Comparison of ENCODE assay signal across 9 mouse cellular contexts in genomic region chr13:73268702-73269101, GRCm38 (mm10). TPM values are rescaled to one million over a fixed set of nuclear protein-coding genes. Genes with fewer than 3 reads are reported as not detected.
DNase-seq lines count a peak whose midpoint lies in the region; ATAC-seq lines count a peak whose summit lies in the region.
"Had no signal": no experiment of that assay in that cellular context is flagged by ENCODE, and none has a peak within 500 bp of the region (broad histone marks: within the 10 kb centered on the region; RNA-seq: fewer than 3 reads in every experiment).

No protein-coding gene starts in this region.

- ATAC-seq in kidney, embryonic 16.5 days (ENCODE audit: low FRiP score, low TSS enrichment): peak; percentile 20; the same call in 1 of the 2 replicates
- peak; percentile 78 for ATAC-seq in embryonic facial prominence, embryonic 14.5 days (ENCODE audit: low read depth)
- ATAC-seq in megakaryocyte progenitor cell, adult 5-6 weeks (replicated peaks; ENCODE audit: poor library complexity): peak; percentile 47

- H3K4me2 ChIP-seq in kidney, embryonic 16.5 days (replicated peaks; ENCODE audit: low read depth, low read length): no peak overlapping the region
- H3K4me2 ChIP-seq in embryonic facial prominence, embryonic 14.5 days (ENCODE audit: low read depth, low read length): peak overlapping the region; percentile 24; the same call in 1 of the 2 replicates

- H3K27me3 ChIP-seq in kidney, embryonic 16.5 days (ENCODE audit: insufficient read depth, low read length): peaks cover 98% of the 10 kb centered on the region
- peaks cover 99% of the 10 kb centered on the region for H3K27me3 ChIP-seq in embryonic facial prominence, embryonic 14.5 days (replicated peaks; ENCODE audit: control insufficient read depth, insufficient read depth, low read length)

- WGBS in kidney, embryonic 16.5 days: 1% methylated on average over 20 of the region's 20 CpGs
- WGBS in embryonic facial prominence, embryonic 14.5 days: 0% methylated on average over 17 of the region's 20 CpGs

- DNase-seq in kidney, adult 18-20 months: no peak
- peak; percentile 85 for DNase-seq in R1 (ENCODE audit: low read depth, low spot score)
- DNase-seq in embryonic facial prominence, embryonic 14.5 days (ENCODE audit: low spot score): peak; percentile 65
- no peak for DNase-seq in cerebellum, postnatal 36 days
- DNase-seq in T-cell, adult 2 months (ENCODE audit: low spot score): no peak
- no peak for DNase-seq in left cerebral cortex, adult 8-10 months (ENCODE audit: low spot score in 2 of 2)

- H3K27ac ChIP-seq in kidney, embryonic 16.5 days (ENCODE audit: low read length): no peak overlapping the region
- H3K27ac ChIP-seq in embryonic facial prominence, embryonic 14.5 days (replicated peaks; ENCODE audit: low read depth, low read length): no peak overlapping the region

- H3K36me3 ChIP-seq in kidney, embryonic 16.5 days (ENCODE audit: insufficient read depth, low read length): no peaks in the 10 kb centered on the region
- H3K36me3 ChIP-seq in embryonic facial prominence, embryonic 14.5 days (ENCODE audit: control insufficient read depth, insufficient read depth, low read length): no peaks in the 10 kb centered on the region

- H3K4me3 ChIP-seq in kidney, embryonic 16.5 days (ENCODE audit: low read length): no peak overlapping the region
- H3K4me3 ChIP-seq in embryonic facial prominence, embryonic 14.5 days (ENCODE audit: low read depth, low read length): no peak overlapping the region

- peaks cover 33% of the 10 kb centered on the region for H3K4me1 ChIP-seq in kidney, embryonic 16.5 days (ENCODE audit: insufficient read depth, low read length)
- H3K4me1 ChIP-seq in embryonic facial prominence, embryonic 14.5 days (ENCODE audit: control insufficient read depth, insufficient read depth, low read length): peaks cover 5% of the 10 kb centered on the region; the same call in 1 of the 2 replicates

- H3K9ac ChIP-seq in kidney, embryonic 16.5 days (replicated peaks; ENCODE audit: low read length): no peak overlapping the region
- no peak overlapping the region for H3K9ac ChIP-seq in embryonic facial prominence, embryonic 14.5 days (ENCODE audit: low read depth, low read length)

- no peaks in the 10 kb centered on the region for H3K9me3 ChIP-seq in kidney, embryonic 16.5 days (ENCODE audit: low read length)
- no peaks in the 10 kb centered on the region for H3K9me3 ChIP-seq in embryonic facial prominence, embryonic 14.5 days (ENCODE audit: control insufficient read depth, low read length)

RNA-seq across cellular contexts. Expression of gene Irx4, which starts 8.4 kb away (rescaled TPM):
- polyA plus RNA-seq in kidney, embryonic 16.5 days (2015; fragmentation: Nextera tagmentation; extraction: Ambion mirVana): 0.30 and 0.42 TPM in 2 replicates
- polyA plus RNA-seq in embryonic facial prominence, embryonic 14.5 days (2014; fragmentation: Nextera tagmentation; extraction: Ambion mirVana): 4.6 and 7.5 TPM in 2 replicates
- total RNA-seq in megakaryocyte progenitor cell, adult 5-6 weeks (2015): not detected in 2 replicates
- total RNA-seq in megakaryocyte progenitor cell, adult 5-6 weeks (2017): not detected in 2 replicates
- not detected for total RNA-seq in left cerebral cortex, adult 8-10 months (2022)
- total RNA-seq: layer of hippocampus, postnatal 14 days had no signal

RNA-seq across cellular contexts. Expression of gene Mrpl36, which starts 59.6 kb away (rescaled TPM):
- polyA plus RNA-seq in kidney, embryonic 16.5 days (2015; fragmentation: Nextera tagmentation; extraction: Ambion mirVana): 115 and 127 TPM in 2 replicates
- 103 and 115 TPM in 2 replicates for polyA plus RNA-seq in embryonic facial prominence, embryonic 14.5 days (2014; fragmentation: Nextera tagmentation; extraction: Ambion mirVana)
- 133 and 144 TPM in 2 replicates for total RNA-seq in megakaryocyte progenitor cell, adult 5-6 weeks (2015)
- 50.8 and 56.5 TPM in 2 replicates for total RNA-seq in megakaryocyte progenitor cell, adult 5-6 weeks (2017)
- 10 to 100 TPM; 33.1 to 38.6 (median 34.6) TPM for total RNA-seq in left cerebral cortex, adult 8-10 months (2022)

RNA-seq across cellular contexts. Expression of gene Ndufs6, which starts 59.6 kb away (rescaled TPM):
- polyA plus RNA-seq in kidney, embryonic 16.5 days (2015; fragmentation: Nextera tagmentation; extraction: Ambion mirVana): 391 and 393 TPM in 2 replicates
- 347 and 386 TPM in 2 replicates for polyA plus RNA-seq in embryonic facial prominence, embryonic 14.5 days (2014; fragmentation: Nextera tagmentation; extraction: Ambion mirVana)
- total RNA-seq in megakaryocyte progenitor cell, adult 5-6 weeks (2015): 167 and 208 TPM in 2 replicates
- 99.7 and 118 TPM in 2 replicates for total RNA-seq in megakaryocyte progenitor cell, adult 5-6 weeks (2017)
- 100 to 1,000 TPM; 192 to 206 (median 194) TPM for total RNA-seq in left cerebral cortex, adult 8-10 months (2022)

Comparison
In these comparisons a context has a peak if more than half of its experiments do, and no peak if none do; other contexts are left out.
1. ATAC-seq: peak in every context shown above with its lines; median percentile 78 in embryonic facial prominence, embryonic 14.5 days; 47 in megakaryocyte progenitor cell, adult 5-6 weeks; 20 in kidney, embryonic 16.5 days.
2. DNase-seq: peak in R1 (single experiment) and embryonic facial prominence, embryonic 14.5 days (single experiment); none in kidney, adult 18-20 months (single experiment), cerebellum, postnatal 36 days (0 of 2), T-cell, adult 2 months (single experiment) and left cerebral cortex, adult 8-10 months (0 of 2).